Mouse (Mus musculus) forebrain, embryonic 10.5 days (tissue): ENCODE data around the gene Gstt3. TPM values are rescaled to one million over a fixed set of nuclear protein-coding genes. Genes with fewer than 3 reads are reported as not detected.

ENCODE experiments used
- DNase-seq: peaks from one replicate; pipeline ENCODE4 v3.0.0-alpha.2; 2017; ENCODE audit warnings: low spot score; ENCODE audit errors: extremely low spot score
- H3K27ac ChIP-seq: fragments of 300-500 bp; sonication (generic); 2 replicates; pipeline ENCODE4 v1.5.1; 2016; ENCODE audit warnings: mild to moderate bottlenecking
- H3K27me3 ChIP-seq: fragments of 300-500 bp; sonication (generic); 2 replicates; pipeline ENCODE4 v1.6.1; 2016; ENCODE audit warnings: mild to moderate bottlenecking; ENCODE audit not compliant: poor library complexity, severe bottlenecking
- H3K36me3 ChIP-seq: fragments of 300-500 bp; sonication (generic); replicated peaks from 2 replicates; pipeline ENCODE4 v1.6.1; 2016; ENCODE audit warnings: mild to moderate bottlenecking, moderate library complexity
- H3K4me1 ChIP-seq: fragments of 300-500 bp; sonication (generic); 2 replicates; pipeline ENCODE4 v1.6.1; 2016
- H3K4me3 ChIP-seq: fragments of 300-500 bp; sonication (generic); 2 replicates; pipeline ENCODE4 v1.5.1; 2016; ENCODE audit warnings: mild to moderate bottlenecking, moderate library complexity
- H3K9me3 ChIP-seq: fragments of 300-500 bp; sonication (generic); 2 replicates; pipeline ENCODE4 v1.6.1; 2016; ENCODE audit warnings: mild to moderate bottlenecking, moderate library complexity
- WGBS: fragments of 180-500 bp; shearing (Covaris S2); methylation state at CpG from one replicate; pipeline ENCODE4 v1.1.7; 2016; 5-methylcytosine and 5-hydroxymethylcytosine counted together
- polyA plus RNA-seq: library from polyadenylated mRNA; unstranded; fragments of >200 nt; fragmentation: Nextera tagmentation; extraction: Ambion mirVana; gene quantifications from 2 replicates; pipeline ENCODE4 v1.2.1, GENCODE M21; 2016

Gene Gstt3
- polyA plus RNA-seq, 1 experiment from 2014 or later, result 1.1 TPM

- 93% methylated on average over 7 of the region's 7 CpGs for WGBS
- DNase-seq, result no peak
- no peak overlapping the region for H3K4me3 ChIP-seq
- H3K27ac ChIP-seq, result no peak overlapping the region
- H3K27me3 ChIP-seq, result no peaks in the 10 kb centered on the region
- H3K4me1 ChIP-seq, result no peaks in the 10 kb centered on the region
- no peaks in the 10 kb centered on the region for H3K9me3 ChIP-seq
- peaks cover 94% of the 10 kb centered on the region for H3K36me3 ChIP-seq
Observed at GRCm38 (mm10) chr10:75725449-75725848, 55.8 kb downstream of the Gstt3 start.

Other genes starting within 250 kb of the Gstt3 start
- 1.1 TPM in 2 replicates for gene Lrrc75b, start 221.1 kb downstream of the Gstt3 start, polyA plus RNA-seq
- gene Ggt1, start 219.8 kb downstream of the Gstt3 start, polyA plus RNA-seq, result 1.6 and 2.3 TPM in 2 replicates
- gene Ggt5, start 192.1 kb downstream of the Gstt3 start, polyA plus RNA-seq, result 0.21 and 0.97 TPM in 2 replicates
- 0.99 and 1.0 TPM in 2 replicates for gene Susd2, start 137.4 kb downstream of the Gstt3 start, polyA plus RNA-seq
- gene Cabin1, start 17.1 kb downstream of the Gstt3 start, polyA plus RNA-seq, result 34.6 and 36.6 TPM in 2 replicates
- gene Ddt, start 8.0 kb downstream of the Gstt3 start, polyA plus RNA-seq, result 95.4 and 99.6 TPM in 2 replicates
- gene Gm20441, start 460 bp downstream of the Gstt3 start, polyA plus RNA-seq, result not detected in 2 replicates
- gene Gstt1, start 17.2 kb upstream of the Gstt3 start, polyA plus RNA-seq, result 3.8 and 4.4 TPM in 2 replicates
- gene Gstt4, start 41.1 kb upstream of the Gstt3 start, polyA plus RNA-seq, result not detected in 2 replicates
- gene Gstt2, start 56.0 kb upstream of the Gstt3 start, polyA plus RNA-seq, result 7.3 and 8.3 TPM in 2 replicates
- 3,631 and 3,763 TPM in 2 replicates for gene Mif, start 78.8 kb upstream of the Gstt3 start, polyA plus RNA-seq
- gene Derl3, start 112.0 kb upstream of the Gstt3 start, polyA plus RNA-seq, result 1.8 and 2.4 TPM in 2 replicates
- 275 and 283 TPM in 2 replicates for gene Smarcb1, start 140.2 kb upstream of the Gstt3 start, polyA plus RNA-seq
- gene Chchd10, start 151.7 kb upstream of the Gstt3 start, polyA plus RNA-seq, result 8.8 and 10.7 TPM in 2 replicates
- 22.5 and 24.6 TPM in 2 replicates for gene Mmp11, start 155.1 kb upstream of the Gstt3 start, polyA plus RNA-seq
- 0.26 TPM in 1 of 2 replicates, not detected in the other for gene Gm867, start 159.3 kb upstream of the Gstt3 start, polyA plus RNA-seq
- 0.48 and 0.63 TPM in 2 replicates for gene Vpreb3, start 161.6 kb upstream of the Gstt3 start, polyA plus RNA-seq
- 0.12 and 0.19 TPM in 2 replicates for gene Gm5134, start 173.1 kb upstream of the Gstt3 start, polyA plus RNA-seq